Mouse (Mus musculus): ENCODE results near the gene Itpr1.

DNA sequence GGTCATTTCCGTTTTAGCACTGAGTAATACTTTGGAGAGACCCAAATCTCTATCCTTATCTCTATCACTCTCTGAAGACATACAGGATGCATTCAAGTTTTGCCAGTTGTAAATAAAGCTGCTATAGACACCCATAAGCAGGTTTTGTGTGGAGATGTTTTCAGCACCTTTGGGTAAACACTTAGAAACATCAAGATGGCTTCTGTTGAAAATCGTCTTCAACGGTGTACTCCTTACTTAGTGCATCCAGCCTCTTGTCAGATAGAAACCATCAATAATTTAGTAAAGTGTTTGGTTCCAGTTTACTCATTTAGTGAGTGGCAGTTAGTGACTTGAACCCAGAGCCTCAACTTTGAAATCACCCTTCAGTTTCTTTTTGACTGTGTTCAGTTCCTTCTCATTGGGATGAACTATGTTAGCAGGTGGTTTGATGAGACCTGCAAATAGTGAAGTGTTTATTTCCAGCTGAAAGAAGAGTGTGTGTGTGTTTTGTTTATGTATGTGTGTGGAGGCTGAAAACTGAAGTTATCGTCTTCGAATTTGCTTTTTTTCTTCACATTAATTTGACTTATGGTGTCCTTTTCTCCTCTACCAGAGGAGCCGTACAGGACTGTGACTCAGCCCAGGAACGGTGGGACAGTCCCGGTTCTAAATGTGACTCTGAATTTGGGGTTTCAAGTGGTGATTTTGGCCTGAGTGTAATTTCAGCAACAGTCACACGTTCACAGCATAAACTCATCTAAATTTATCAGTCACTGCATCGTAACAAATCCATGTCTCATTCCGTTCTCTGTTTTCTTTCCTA is 66.1 kb downstream of the Itpr1 start:
- TF ChIP-seq CTCF (IDR thresholded peaks at IDR 0.05; ENCODE audit: low read depth): no peak
- no peak for TF ChIP-seq EP300 (optimal IDR thresholded peaks at IDR 0.05)
